Mouse (Mus musculus) ES-E14 (cell line): ENCODE data around the gene Ptpra. TPM values are rescaled to one million over a fixed set of nuclear protein-coding genes. Genes with fewer than 3 reads are reported as not detected.

ENCODE experiments used
- DNase-seq: peaks from one replicate; pipeline ENCODE4 v3.0.0-alpha.2; 2013; ENCODE audit warnings: low read depth, low spot score
- H3K27ac ChIP-seq: 2 replicates; pipeline ENCODE4 v1.5.1; 2012; ENCODE audit warnings: low read depth, mild to moderate bottlenecking, low read length, moderate library complexity, mixed read lengths; ENCODE audit not compliant: poor library complexity, insufficient read depth, severe bottlenecking
- H3K36me3 ChIP-seq: 2 replicates; pipeline ENCODE4 v1.6.1; 2012; ENCODE audit warnings: mild to moderate bottlenecking, low read length, moderate library complexity, mixed read lengths; ENCODE audit not compliant: control insufficient read depth, poor library complexity, insufficient read depth, severe bottlenecking
- H3K4me1 ChIP-seq, 2 experiments: fragments of 150-350 bp in 1 of 2; sonication (generic) in 1 of 2; 2 replicates each; pipeline ENCODE4 v1.6.1; 2012; ENCODE audit warnings: low read length in 2 of 2, mild to moderate bottlenecking in 1 of 2, mixed read lengths in 1 of 2; ENCODE audit not compliant: control insufficient read depth in 2 of 2, insufficient read depth in 2 of 2, poor library complexity in 1 of 2
- H3K4me3 ChIP-seq, 2 experiments: fragments of 150-350 bp in 1 of 2; sonication (generic) in 1 of 2; 2 replicates each; pipeline ENCODE4 v1.5.1; 2012; ENCODE audit warnings: low read length in 2 of 2, low read depth in 1 of 2, mild to moderate bottlenecking in 1 of 2, mixed read lengths in 1 of 2; ENCODE audit not compliant: insufficient read depth in 1 of 2, poor library complexity in 1 of 2, severe bottlenecking in 1 of 2
- H3K9ac ChIP-seq: 2 replicates; pipeline ENCODE4 v1.6.1; 2012; ENCODE audit warnings: low read depth, mild to moderate bottlenecking, low read length, mixed read lengths; ENCODE audit not compliant: poor library complexity, insufficient read depth, severe bottlenecking
- H3K9me3 ChIP-seq: fragments of 150-350 bp; sonication (generic); 2 replicates; pipeline ENCODE4 v1.6.1; 2012; ENCODE audit warnings: low read depth, mild to moderate bottlenecking, low read length; ENCODE audit not compliant: control insufficient read depth, insufficient read depth
- CHD2 ChIP-seq: IDR thresholded peaks from 2 replicates; pipeline ENCODE4 v1.6.1; 2014; ENCODE audit warnings: mild to moderate bottlenecking, low read depth, low read length, inconsistent platforms
- HCFC1 ChIP-seq: IDR thresholded peaks from 2 replicates; pipeline ENCODE4 v1.6.1; 2012; ENCODE audit warnings: low read length, inconsistent platforms, borderline replicate concordance; ENCODE audit not compliant: insufficient read depth
- MAFK ChIP-seq: IDR thresholded peaks from 2 replicates; pipeline ENCODE4 v1.6.1; 2014; ENCODE audit warnings: mild to moderate bottlenecking, low read depth, low read length, inconsistent platforms; ENCODE audit not compliant: insufficient read depth
- ZC3H11A ChIP-seq: IDR thresholded peaks from 2 replicates; pipeline ENCODE4 v1.6.1; 2012; ENCODE audit warnings: low read depth, mild to moderate bottlenecking, inconsistent platforms, low read length, borderline replicate concordance
- ZNF384 ChIP-seq: IDR thresholded peaks from 2 replicates; pipeline ENCODE4 v1.6.1; 2012; ENCODE audit warnings: low read depth, low read length, inconsistent platforms
- in situ Hi-C, 2 experiments: fragments of 600-800 bp; cut with MboI; formaldehyde crosslinking; loops; one replicate each; pipeline ENCODE4 v1.15.1; 2025; ENCODE audit warnings: low sequenced_read_pairs in 2 of 2, inconsistent platforms in 1 of 2; ENCODE audit not compliant: unreplicated experiment in 2 of 2
- total RNA-seq: library from RNA; depleted of rRNA; stranded (reverse); fragments of 300-350 nt; gene quantifications from 2 replicates; pipeline ENCODE4 v1.2.3, GENCODE M21; 2012

The Ptpra gene
- total RNA-seq, 1 experiment = 35.1 TPM

DNA sequence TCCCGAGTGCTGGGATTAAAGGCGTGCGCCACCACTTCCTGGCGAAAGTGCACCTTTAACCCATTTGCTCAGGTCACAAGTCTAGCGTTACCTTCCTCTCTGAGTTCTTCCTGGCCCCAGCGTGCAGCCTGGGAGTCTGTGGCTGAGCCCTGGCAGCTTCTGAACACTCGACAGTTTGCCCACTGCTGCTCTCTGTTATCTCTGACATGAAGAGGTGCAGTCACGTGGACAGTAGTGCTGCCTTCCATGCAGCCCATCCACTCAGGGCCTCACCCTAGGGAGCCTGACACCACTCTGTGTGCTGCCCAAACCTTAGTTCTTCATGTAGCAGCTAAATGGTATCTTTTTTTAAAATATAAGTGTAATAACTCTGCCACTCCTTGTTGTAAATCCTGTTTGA is 96.9 kb downstream of the Ptpra start:
- H3K9ac ChIP-seq = no peak overlapping the region
- H3K4me3 ChIP-seq = no peak overlapping the region
- in situ Hi-C loops = no loop called here
- DNase-seq = no peak
- no peaks in the 10 kb centered on the region for H3K9me3 ChIP-seq
- H3K27ac ChIP-seq = no peak overlapping the region
- TF ChIP-seq CHD2 (no peak), ZNF384 (no peak), HCFC1 (no peak), ZC3H11A (no peak)
- H3K36me3 ChIP-seq = peaks cover 17% of the 10 kb centered on the region
- no peaks in the 10 kb centered on the region for H3K4me1 ChIP-seq

DNA sequence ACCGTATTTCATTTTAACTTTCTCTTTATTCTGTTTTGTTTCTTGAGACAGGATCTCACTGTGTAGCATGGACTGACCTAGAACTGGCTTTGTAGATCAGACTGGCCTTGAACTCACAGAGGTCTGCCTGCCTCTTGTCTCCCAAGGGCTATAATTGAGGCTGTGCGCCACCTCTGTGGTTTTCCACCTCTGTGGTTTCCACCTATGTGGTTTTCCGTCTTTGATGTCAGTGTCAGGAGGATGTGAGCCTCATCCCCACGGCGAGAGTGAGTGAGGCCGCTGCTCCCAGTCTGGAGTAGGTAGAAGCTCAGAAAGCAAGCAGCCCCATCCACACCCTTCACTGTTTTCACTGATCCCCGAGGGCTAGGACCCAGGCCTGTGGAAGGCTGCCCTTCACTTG is 104.8 kb downstream of the Ptpra start:
- Histone ChIP-seq H3K9me3 (no peaks in the 10 kb centered on the region), H3K27ac (no peak overlapping the region), H3K36me3 (peaks cover 6% of the 10 kb centered on the region; the same call in 1 of the 2 replicates), H3K4me1 (no peaks in the 10 kb centered on the region), H3K9ac (no peak overlapping the region), H3K4me3 (no peak overlapping the region)
- DNase-seq = no peak
- in situ Hi-C loops = no loop called here
- TF ChIP-seq HCFC1 = no peak
- TF ChIP-seq MAFK = no peak
- no peak for TF ChIP-seq CHD2
- TF ChIP-seq ZC3H11A = no peak
- no peak for TF ChIP-seq ZNF384

DNA sequence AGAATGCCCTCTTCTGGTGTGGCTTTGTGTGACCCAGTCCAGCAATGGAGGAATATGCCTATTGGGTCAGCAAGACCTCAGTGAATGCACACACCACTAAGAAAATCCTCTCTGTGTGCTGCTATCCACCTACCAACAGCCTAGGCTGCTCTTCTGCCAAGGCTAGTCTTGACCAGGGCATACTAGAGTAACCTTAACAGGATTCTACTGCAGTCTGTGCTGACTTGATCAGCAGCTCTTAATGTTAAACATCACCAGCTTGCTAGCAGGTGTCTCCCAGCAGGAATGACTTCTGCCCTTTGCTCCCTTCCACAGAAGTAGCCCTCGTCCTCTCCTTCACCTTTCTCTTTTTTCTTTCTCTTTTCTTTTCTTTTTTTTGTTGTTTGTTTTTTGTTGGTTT is 106.2 kb downstream of the Ptpra start:
- DNase-seq = no peak
- Histone ChIP-seq H3K36me3 (peaks cover 6% of the 10 kb centered on the region; the same call in 1 of the 2 replicates), H3K9me3 (no peaks in the 10 kb centered on the region), H3K9ac (no peak overlapping the region), H3K4me1 (no peaks in the 10 kb centered on the region), H3K4me3 (no peak overlapping the region), H3K27ac (no peak overlapping the region)
- in situ Hi-C loops = no loop called here
- TF ChIP-seq CHD2 (no peak), ZNF384 (no peak), ZC3H11A (no peak), HCFC1 (no peak), MAFK (no peak)

DNA sequence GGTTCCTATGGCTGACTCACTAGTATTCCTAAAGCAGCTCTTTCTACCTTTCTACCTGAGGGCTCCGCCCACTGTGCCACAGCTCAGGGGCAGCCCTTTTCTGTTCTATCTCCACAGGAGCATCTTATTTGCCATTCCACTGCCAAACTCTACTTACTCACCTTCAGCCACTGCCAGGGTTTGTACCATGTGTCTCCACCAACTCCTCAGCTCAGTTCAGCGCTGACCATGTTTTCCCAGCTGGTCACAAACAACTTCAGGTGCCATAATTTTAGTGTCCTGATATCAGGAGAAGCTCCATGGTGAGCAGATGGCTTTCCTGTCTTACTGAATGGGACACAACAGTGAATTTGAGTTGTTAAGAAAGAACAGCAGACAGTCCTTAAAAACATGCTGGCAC is 107.4 kb downstream of the Ptpra start:
- H3K36me3 ChIP-seq = peaks cover 6% of the 10 kb centered on the region; the same call in 1 of the 2 replicates

DNA sequence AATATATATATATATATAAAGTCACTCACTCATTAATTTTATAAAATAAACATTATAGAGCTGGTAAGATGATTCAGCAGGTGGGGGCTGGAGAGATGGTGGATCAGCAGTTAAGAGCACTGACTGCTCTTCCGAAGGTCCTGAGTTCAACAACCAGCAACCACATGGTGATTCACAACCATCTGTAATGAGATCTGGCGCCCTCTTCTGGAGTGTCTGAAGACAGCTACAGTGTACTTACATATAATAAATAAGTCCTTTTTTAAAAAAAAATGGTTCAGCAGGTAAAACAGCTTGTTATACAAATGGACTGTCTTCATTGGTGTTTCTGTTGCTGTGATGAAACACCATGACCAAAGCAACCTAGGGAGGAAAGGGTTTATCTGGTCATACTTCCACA is 107.9 kb downstream of the Ptpra start:
- peaks cover 6% of the 10 kb centered on the region; the same call in 1 of the 2 replicates for H3K36me3 ChIP-seq
- H3K9ac ChIP-seq = no peak overlapping the region
- in situ Hi-C loops = no loop called here
- no peak overlapping the region for H3K27ac ChIP-seq
- no peak overlapping the region for H3K4me3 ChIP-seq
- H3K4me1 ChIP-seq = no peaks in the 10 kb centered on the region
- no peak for DNase-seq
- TF ChIP-seq HCFC1 = no peak
- no peak for TF ChIP-seq CHD2
- TF ChIP-seq ZNF384 = 0 out of 2 replicates have a peak, but pooled peaks have one; percentile 25
- no peaks in the 10 kb centered on the region for H3K9me3 ChIP-seq

More for the DNA sequence above, 107.4 kb downstream of the Ptpra start:
- no peak overlapping the region for H3K4me3 ChIP-seq
- H3K4me1 ChIP-seq = no peaks in the 10 kb centered on the region
- H3K9me3 ChIP-seq = no peaks in the 10 kb centered on the region
- TF ChIP-seq ZC3H11A (no peak), MAFK (no peak), CHD2 (no peak), ZNF384 (no peak), HCFC1 (no peak)
- no peak overlapping the region for H3K27ac ChIP-seq
- in situ Hi-C loops = no loop called here
- no peak overlapping the region for H3K9ac ChIP-seq
- no peak for DNase-seq
